In genomic region chr17:78241238-78241637, GRCm38 (mm10) we compare ENCODE assay signal across 15 mouse cellular contexts.
"Had no signal": no experiment of that assay in that cellular context is flagged by ENCODE, and none has a peak within 500 bp of the region (broad histone marks: within the 10 kb centered on the region; RNA-seq: fewer than 3 reads in every experiment).

No protein-coding gene starts in this region.

- H3K27me3 ChIP-seq: midbrain, embryonic 12.5 days; neural tube, embryonic 13.5 days had no signal

- H3K9me3 ChIP-seq: midbrain, embryonic 12.5 days; neural tube, embryonic 13.5 days had no signal

- H3K27ac ChIP-seq: kidney, postnatal 0 days; liver, embryonic 14.5 days; midbrain, embryonic 12.5 days; neural tube, embryonic 13.5 days had no signal

- H3K9ac ChIP-seq: liver, embryonic 14.5 days; midbrain, embryonic 12.5 days; neural tube, embryonic 13.5 days had no signal

- ATAC-seq: inflammation-experienced regulatory T-cells, adult 6 months; lung, postnatal 0 days; midbrain, embryonic 16.5 days had no signal

- DNase-seq: kidney, adult 8-10 months; kidney, postnatal 36 days; layer of hippocampus, adult 9-11 months; layer of hippocampus, postnatal 36 days; lung, adult 2 months; lung, postnatal 4 days; retina, postnatal 1 day; right cerebral cortex, postnatal 14 days had no signal

- H3K4me3 ChIP-seq: midbrain, embryonic 12.5 days; neural tube, embryonic 13.5 days had no signal

- H3K4me2 ChIP-seq: midbrain, embryonic 12.5 days; neural tube, embryonic 13.5 days had no signal
